Mouse (Mus musculus) lung, adult 18-20 months (tissue): Measurements from ENCODE around the gene Ppp2r5c.

Experiments used
- DNase-seq, 2 experiments: peaks; one replicate each; pipeline ENCODE4 v3.0.0; 2022; ENCODE audit warnings: mixed read lengths in 2 of 2

Gene Ppp2r5c

GRCm38 (mm10) chr12:110489946-110490701, 43.2 kb downstream of the Ppp2r5c start:
- no peak for DNase-seq

DNA sequence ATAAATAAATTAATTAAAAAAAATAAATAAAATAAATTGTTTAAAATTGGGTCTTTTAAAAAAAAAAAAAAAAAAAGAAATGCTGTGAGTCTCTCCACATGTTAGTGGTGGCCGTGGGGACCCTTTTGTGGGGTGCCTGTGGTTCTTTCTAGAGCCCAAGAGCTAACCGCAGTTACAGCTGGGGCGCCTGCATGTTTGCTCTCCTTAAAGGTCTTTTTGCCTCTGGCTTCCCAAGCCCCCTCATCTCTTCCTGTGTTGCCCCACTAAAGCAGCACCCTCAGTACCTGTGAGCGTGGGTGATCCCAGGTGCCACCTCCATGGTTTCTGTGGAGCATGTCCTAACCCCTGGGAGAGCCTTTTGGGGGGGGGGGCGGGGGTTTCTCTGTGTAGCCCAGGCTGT, 45.5 kb downstream of the Ppp2r5c start:
- DNase-seq = no peak

GRCm38 (mm10) chr12:110493597-110494369, 46.9 kb downstream of the Ppp2r5c start:
- no peak for DNase-seq

DNA sequence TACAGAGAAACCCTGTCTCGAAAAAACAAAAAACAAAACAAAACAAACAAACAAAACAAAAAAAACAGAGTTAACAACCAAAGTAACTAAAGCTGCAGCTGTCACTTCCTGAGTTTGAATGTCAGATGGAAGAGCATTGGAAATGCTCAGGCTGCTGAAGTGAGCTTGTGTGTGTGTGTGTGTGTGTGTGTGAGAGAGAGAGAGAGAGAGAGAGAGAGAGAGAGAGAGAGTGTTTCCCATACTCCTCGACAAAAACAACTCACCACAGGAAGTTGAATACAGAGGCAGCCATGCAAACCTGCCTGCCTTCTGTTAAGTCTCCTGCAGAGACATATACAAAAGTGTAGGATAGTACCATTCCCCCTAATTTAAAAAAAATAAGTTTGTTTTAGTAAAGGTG, 47.9 kb downstream of the Ppp2r5c start:
- no peak for DNase-seq

DNA sequence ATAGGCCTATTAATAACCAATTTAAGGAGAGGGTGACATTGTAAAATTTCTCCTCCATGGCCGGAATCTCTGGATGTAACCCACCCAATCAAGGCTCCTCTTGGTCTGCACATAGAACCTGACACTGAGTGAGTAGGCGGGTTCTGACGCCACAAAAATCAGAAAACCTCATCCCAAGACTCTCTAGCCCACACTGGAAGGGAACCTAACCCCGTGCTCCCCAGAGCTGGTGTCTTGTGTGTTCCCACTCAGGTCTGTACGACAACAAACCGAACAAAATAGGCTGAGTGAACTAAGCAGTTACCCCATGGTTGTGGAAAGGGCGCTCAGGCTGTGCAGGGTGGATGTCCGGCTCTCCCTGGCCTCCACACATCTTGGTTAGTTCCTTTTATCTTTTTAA, 48.3 kb downstream of the Ppp2r5c start:
- no peak for DNase-seq

DNA sequence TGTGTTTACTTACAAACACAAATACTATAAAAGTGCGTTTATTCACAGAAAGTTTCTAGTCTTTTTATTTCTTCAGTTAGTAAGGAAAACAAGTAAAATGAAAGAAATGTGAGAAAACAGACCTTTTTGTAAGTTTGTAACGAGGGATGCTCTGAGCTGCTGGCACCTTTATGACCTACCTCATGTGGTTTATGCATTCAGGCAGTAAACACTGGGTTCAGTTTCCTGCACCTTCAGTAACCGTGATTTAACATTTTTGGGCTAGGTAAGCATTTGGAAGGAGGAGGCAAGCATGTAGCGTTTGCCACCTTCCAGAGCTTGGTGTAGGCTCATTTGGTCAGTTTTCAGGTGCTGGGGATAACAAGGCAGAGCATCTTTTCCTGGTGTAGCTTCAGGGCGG, 49.1 kb downstream of the Ppp2r5c start:
- DNase-seq = no peak

DNA sequence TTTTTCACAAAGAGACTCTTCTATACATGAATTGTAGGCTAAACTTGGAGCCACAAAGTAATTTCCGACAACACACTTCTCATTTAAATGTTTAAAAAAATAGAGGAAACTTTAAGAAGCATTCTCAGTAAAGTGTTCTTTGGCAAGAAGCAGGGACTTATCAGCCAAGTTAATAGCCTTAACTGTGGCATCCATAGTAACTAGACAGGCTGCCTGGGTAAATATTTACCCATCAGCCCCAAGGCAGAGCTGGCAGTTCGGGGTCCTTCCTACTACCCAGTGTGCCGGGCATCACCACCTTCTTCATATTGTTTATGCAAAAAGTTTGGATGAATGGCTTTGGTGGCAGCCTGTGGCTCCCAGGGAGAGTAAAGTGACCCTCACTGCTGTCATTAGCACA, 50.1 kb downstream of the Ppp2r5c start:
- DNase-seq = peak in 1 of 2 experiments; percentile 35

DNA sequence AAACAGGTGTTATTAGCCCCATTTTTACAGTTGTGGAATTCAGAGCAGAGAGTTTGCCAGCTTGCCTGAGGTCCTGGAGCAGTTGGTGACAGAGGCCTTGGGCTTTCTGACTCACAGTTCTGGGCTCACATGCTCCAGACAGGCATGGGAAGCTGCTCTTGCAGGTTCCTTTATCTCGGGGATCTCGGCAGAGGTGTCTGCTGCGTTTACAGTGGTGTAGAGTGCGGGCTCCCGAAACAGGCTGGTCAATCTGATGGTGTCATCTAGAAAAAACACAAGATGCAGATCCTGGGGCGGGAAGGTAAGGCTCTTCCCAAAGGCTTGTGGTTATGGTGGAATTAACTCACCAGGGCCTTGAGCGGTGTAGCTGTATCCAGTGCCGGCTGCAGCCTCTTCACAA, 50.6 kb downstream of the Ppp2r5c start:
- DNase-seq = no peak

GRCm38 (mm10) chr12:110498283-110499224, 51.6 kb downstream of the Ppp2r5c start:
- peak in 1 of 2 experiments; percentile 36 for DNase-seq

GRCm38 (mm10) chr12:110499225-110499992, 52.5 kb downstream of the Ppp2r5c start:
- peak; percentile 72 to 75 for DNase-seq

DNA sequence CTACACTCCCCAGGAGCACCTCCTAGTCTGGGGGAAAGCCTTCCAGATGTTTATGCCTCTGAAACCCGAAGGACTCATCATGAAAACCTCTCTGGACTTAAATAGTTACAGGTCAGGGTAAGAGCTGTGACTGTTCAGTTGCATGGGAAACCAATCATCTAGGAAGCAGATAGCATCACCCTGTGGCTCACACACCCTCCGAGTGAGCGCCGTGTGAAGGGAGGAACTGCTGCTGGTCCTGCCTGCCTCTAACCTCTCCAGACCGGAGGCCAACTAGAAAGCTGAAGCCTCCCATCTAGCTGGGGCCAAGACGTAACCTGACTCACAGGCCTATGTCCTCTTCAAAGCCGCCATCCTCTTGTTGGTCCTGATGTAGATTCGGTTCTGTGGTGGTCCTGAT, 53.2 kb downstream of the Ppp2r5c start:
- DNase-seq = no peak

DNA sequence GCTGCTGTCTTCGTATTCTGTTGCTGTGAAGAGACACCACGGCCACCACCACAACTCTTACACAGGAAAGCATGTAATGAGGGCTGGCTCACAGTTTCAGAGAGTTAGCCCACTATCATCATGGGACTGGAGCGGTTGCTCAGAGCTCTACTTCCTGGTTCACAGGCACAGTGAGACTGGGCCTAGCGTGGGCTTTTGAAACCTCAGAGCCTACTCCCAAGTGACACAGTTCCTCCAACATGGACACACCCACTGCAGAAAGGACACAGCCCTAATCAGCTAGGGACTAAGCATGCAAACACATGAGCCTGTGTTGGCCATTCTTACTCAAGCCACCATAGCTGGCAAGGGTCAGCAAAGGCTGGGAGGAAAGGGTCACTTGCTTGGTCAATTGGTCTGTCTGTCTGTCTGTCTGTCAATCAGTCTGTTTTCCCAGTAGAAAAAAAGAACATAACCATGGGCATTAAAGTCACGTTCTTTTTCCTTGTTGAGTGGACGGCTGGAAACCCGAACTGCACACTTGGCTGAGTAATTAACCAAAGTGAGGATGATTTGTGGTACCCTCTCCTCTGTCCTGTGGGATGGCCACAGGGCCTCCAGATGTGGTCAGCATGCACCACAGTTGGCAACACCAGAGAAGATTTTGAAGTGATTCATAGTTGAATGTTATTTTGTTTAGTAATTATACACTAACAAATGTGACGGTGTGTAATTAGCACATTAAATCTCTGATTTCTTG, 56.7 kb downstream of the Ppp2r5c start:
- peak; percentile 71 to 76 for DNase-seq

DNA sequence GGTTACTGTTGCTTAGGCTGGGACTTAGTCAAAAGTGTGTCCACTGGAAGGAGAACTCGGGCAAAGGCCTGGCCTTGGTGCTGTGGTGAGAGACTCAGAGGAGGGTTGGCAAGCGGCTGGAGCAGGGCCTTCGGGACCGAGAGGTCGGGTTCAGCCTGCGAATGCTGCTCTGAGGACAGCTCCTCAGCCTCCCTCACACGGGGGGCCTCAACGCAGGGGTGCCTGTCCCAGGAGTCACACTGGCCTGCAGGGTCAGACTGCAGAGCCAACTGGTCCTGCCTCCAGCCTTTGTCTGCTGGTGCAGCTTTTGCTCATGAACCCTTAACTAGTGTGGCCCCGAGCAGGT, 57.2 kb downstream of the Ppp2r5c start:
- no peak for DNase-seq

DNA sequence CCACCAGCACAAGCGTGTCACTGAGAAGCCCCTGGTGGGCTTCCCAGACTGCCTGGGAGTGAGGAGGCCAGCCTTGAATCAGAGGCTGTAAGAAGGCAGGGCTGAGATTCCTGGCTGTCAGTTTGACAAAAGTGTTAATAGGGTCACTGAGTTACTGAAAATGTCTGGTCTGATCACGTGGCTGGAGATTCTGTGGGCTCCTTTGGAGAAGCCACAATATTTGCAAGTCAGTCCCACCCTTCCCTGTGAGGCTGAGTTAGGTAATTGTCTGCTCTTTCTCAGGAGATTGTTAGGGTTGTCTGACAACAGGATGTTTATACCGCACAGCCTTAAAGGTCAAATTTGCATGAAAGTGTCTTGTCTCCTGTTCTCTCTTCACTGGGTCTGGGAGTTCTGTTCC, 57.9 kb downstream of the Ppp2r5c start:
- no peak for DNase-seq

- no peak for DNase-seq
Measured at GRCm38 (mm10) chr12:110506046-110506445, 59.1 kb downstream of the Ppp2r5c start.

GRCm38 (mm10) chr12:110507714-110508297, 60.9 kb downstream of the Ppp2r5c start:
- no peak for DNase-seq

DNA sequence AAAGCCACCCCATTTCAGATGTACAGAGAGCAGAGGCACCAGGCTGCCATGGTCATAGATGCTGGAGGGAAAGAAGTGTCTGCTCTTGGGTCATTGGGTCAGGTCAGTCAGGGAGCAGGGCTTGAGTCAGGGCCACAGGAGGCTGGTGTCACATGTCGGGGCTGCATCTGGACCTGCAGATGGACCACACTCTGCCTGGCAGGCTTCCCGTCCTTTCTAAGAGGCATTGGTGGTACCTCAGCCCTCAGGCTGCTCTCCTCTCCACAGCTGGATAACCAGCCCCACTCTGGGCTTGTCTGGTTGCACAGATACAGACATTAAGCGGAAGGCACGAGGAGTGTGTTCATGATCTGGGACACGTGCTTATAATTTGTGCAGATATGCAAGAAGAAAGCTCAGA, 61.8 kb downstream of the Ppp2r5c start:
- no peak for DNase-seq

DNA sequence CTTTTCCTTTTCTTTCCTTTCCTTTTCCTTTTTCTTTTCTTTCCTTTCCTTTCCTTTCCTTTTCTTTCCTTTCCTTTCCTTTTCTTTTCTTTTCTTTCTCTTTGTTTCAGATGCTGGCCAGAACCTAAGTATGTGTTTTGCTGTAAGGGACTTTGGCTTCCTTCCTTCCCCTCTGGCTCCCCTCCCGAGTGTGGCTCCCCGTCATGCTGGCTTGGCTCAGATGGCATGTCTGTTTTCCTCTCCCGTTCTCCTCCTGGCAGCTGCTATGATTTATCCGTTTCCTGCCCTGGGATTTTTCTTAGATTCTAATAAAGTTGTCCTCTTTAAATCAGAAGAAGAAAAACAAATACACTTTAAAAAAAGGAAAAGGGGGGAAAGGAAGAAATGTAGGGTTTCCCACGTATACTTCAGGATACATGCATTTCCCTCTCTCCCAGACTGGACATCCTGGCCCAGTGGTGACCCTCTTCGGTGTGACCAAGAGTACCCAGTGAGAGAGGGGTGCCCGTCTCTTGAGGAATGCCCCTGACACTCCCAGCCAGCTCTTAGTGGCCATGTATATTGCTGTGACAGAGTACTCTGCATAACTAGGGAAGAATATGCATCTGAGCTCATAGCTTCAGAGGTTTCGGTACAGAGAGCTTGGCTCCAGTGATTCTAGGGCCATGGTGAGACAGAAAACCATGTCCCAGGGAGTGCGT, 63.4 kb downstream of the Ppp2r5c start:
- peak; percentile 62 to 77 for DNase-seq

DNA sequence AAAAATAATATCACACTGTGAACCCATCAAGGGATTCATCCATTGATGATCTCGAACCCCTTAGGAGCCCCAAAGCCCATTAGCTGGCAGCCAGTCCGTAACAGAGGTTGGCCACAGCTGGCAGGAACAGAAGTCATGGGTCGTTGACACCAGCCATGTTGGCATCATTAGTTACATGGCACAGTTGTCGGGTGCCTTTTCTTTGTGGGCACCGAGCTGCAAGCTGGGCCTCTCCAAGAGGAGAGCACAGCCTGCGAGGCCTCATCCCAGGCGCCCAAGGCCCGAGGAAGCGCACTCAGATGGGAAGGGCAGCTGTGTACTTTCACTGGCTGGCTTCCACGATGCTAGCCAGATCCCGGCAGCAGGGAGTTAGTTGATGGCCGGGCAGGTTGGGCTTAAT, 64.3 kb downstream of the Ppp2r5c start:
- DNase-seq = no peak

DNA sequence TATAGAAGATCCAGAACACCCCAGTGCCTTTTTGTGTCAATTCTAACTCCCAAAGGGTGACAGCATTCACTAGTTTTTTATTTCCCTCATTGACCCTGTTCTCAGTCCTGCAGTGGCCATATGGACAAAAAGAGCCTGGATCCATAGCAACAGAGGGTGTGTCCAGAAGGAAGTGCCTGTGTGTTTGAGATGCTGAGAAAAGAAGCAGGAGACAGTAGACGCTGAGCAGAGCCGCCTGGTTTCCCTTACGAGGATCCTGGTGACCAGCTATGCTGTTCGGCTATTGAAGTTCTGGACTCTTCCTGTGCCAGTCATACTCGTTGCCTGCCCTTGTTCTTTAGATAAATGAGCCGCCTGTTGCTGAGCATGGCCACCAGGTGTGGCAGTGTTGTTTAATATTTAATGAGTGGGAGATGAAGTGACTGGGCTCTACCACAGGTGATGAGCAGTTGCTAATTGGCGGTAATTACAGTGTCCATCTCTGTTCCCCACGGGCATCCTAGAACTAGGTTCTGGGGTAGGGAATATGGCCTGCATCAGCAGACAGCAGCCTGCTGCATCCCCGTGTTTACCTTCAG, 65.0 kb downstream of the Ppp2r5c start:
- DNase-seq = no peak
